Mouse (Mus musculus): ENCODE results near the gene Slc20a1. TPM values are rescaled to one million over a fixed set of nuclear protein-coding genes. Genes with fewer than 3 reads are reported as not detected.

The Slc20a1 gene
- polyA plus RNA-seq, 1 experiment: 72.7 TPM

- TF ChIP-seq CTCF (IDR thresholded peaks at IDR 0.05; ENCODE audit: borderline replicate concordance, extremely low read depth, insufficient read depth, insufficient read length) (peak; percentile 85; the same call in 1 of the 2 replicates), POLR2A (IDR thresholded peaks at IDR 0.05; ENCODE audit: borderline replicate concordance, extremely low read depth, insufficient read depth, insufficient read length, poor library complexity, severe bottlenecking) (no peak)
- peak; percentile 94 for DNase-seq (ENCODE audit: low read depth)
Observed at GRCm38 (mm10) chr2:129258475-129259211, 60.1 kb downstream of the Slc20a1 start.

DNA sequence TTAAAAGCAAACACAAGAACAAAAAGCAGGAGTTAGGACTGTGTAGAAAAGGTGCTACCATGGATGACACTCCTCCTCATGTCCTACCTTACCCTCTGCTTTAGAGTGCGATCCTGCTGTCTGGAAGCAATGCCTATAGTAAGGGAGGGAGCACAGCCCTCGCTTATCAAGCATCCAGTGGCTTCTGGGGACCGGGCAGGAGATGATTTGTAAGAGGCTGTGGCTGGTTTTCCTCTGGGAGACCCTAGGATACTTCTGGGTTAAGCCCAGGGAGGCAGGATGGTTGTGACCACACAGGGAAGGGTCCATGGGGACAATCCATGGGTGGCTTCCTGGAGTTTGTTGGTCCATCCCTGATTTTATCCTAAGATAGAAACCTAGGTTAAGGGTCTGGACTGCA, 62.1 kb downstream of the Slc20a1 start:
- TF ChIP-seq POLR2A (IDR thresholded peaks at IDR 0.05; ENCODE audit: borderline replicate concordance, extremely low read depth, insufficient read depth, insufficient read length, poor library complexity, severe bottlenecking) (no peak), CTCF (IDR thresholded peaks at IDR 0.05; ENCODE audit: borderline replicate concordance, extremely low read depth, insufficient read depth, insufficient read length) (no peak)
- no peak for DNase-seq (ENCODE audit: low read depth)

Other genes with a start within 250 kb of the Slc20a1 start
- gene Zc3h6, start 231.4 kb upstream of the Slc20a1 start, polyA plus RNA-seq (2012; rRNA removed): 2.4 and 4.0 TPM in 2 replicates
- gene Gm10762, start 231.0 kb upstream of the Slc20a1 start, polyA plus RNA-seq (2012; rRNA removed): 18.4 and 18.5 TPM in 2 replicates
- gene Vinac1, start 150.6 kb upstream of the Slc20a1 start, polyA plus RNA-seq (2012; rRNA removed): 0.78 and 0.90 TPM in 2 replicates
- 22.3 and 30.4 TPM in 2 replicates for gene Ttl, start 132.8 kb upstream of the Slc20a1 start, polyA plus RNA-seq (2012; rRNA removed)
- gene Polr1b, start 97.8 kb upstream of the Slc20a1 start, polyA plus RNA-seq (2012; rRNA removed): 34.4 and 34.9 TPM in 2 replicates
- gene Chchd5, start 69.1 kb upstream of the Slc20a1 start, polyA plus RNA-seq (2012; rRNA removed): 23.4 and 31.6 TPM in 2 replicates
- 4.4 and 6.9 TPM in 2 replicates for gene Ckap2l, start 98.4 kb downstream of the Slc20a1 start, polyA plus RNA-seq (2012; rRNA removed)
- 0.15 and 0.18 TPM in 2 replicates for gene Il1a, start 111.2 kb downstream of the Slc20a1 start, polyA plus RNA-seq (2012; rRNA removed)
- gene Il1b, start 172.4 kb downstream of the Slc20a1 start, polyA plus RNA-seq (2012; rRNA removed): 0.10 TPM in 1 of 2 replicates, not detected in the other

All from brain, embryonic 14.5 days (tissue).